Mouse (Mus musculus) stomach, postnatal 0 days (tissue): ENCODE data around the gene Mrpl58.
A peak's percentile ranks its signal among the peaks of the same experiment; 100 is the strongest.

Experiments used
- CTCF ChIP-seq: IDR thresholded peaks from 2 replicates; pipeline ENCODE4 v1.5.1; 2016; ENCODE audit warnings: antibody characterized with exemption, low read depth, mild to moderate bottlenecking, moderate library complexity
- EP300 ChIP-seq: optimal IDR thresholded peaks from 2 replicates; pipeline ENCODE3; 2016; ENCODE audit warnings: antibody characterized with exemption

DNA sequence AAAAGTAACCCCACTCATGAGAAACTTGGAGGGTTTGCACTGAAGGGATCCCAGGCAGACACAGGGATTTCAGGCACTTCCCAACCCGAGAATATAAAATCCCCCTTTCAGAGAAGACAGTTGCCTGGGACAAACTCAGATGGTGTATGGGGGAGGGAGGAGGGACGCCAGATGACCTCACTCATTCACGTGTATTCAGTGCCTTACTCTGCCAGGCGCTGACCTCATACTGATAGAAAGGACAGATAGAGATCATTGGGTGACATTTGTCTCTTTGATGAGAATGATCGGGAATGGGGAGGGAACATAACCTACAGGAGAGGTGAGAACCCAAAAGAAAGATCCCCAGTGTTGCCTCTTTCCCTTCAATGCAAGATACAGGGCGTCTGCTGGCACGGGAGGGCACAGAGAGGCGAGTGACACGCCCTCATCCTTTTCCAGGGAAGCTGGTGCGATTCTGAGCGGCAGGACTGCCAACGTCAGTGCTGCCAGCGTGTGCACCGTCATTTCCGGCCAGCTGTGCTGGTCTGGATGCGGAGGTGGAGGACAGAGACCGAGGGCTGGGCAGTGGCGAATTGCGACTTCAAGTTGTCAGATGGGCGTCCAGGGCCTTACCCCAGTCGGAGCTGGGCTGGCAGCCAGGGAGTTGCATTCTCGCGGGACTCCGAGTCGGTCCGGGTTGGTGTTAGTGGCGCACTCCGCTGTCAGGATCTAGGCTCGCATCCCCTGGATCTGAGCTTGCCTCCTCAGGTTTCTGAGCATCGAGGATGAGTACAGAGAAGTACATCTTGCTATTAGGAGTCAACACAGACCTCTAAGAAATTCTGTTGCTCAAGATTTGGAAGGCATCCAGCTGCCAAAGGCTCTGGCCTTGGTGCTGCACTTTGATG, 29.5 kb upstream of the Mrpl58 start:
- TF ChIP-seq CTCF (peak; percentile 9; the same call in 1 of the 2 replicates), EP300 (no peak)
